Mouse (Mus musculus): ENCODE results near the gene Nepn.
A peak's percentile ranks its signal among the peaks of the same experiment; 100 is the strongest.

The Nepn gene

DNA sequence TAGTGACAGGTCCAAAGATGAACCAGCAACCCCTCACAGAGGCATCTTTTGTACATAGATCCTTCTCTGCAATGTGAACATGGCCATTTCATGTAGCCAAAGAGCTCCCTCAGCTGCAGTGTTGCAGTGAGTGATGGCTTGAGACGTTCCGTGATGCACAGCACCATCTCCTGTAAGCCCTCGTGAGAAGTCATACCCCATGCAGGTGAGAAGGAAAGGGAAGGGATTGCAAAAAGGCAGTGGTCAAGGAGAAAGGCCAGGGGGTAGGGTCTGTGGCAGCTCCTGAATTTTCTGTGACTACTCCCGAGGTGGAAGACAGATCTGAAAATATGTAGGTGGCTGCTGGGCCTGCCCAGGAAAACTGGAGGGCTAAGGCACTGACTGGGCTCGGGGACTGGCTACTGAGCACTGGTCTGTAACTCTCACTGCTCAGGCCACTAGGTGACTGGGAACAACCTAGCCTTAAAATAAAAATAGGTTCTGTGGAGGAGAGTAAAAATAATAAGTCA is at the start of gene Nepn:
Gene Nepn, plus strand, starts transcription at position 51 of the 509 bp plus-strand sequence.
- DNase-seq (ENCODE audit: low read depth, low spot score) = no peak

GRCm38 (mm10) chr10:52343324-52343723 is 45.4 kb upstream of the Nepn start:
- DNase-seq (ENCODE audit: low read depth, low spot score) = peak; percentile 74

GRCm38 (mm10) chr10:52353184-52353583 is 35.6 kb upstream of the Nepn start:
- peak; percentile 78 for DNase-seq (ENCODE audit: low read depth, low spot score)

DNA sequence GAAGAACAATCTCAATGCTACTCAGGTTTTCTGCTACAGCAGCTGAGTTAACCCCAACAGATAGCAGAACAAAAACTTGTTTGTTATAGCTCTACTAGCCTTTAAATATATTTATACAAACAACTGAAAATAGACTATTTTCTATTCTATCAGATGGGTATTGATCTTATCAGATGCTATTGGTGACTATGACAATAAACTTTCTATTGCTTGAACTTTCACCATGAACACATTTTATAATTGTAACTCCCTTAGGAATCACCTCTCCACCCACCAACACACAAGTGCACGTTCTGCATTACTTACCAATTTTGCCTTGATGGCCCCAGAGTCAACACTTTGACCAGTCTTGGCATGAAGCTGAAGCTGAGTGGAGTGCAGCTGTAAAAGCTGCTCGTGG is 30.3 kb upstream of the Nepn start, which contains the start of gene Gm26741:
Gene Gm26741, plus strand, starts transcription at position 301 of the 400 bp plus-strand sequence.
- DNase-seq (ENCODE audit: low read depth, low spot score) = no peak

GRCm38 (mm10) chr10:52360241-52360735 is 28.5 kb upstream of the Nepn start:
- DNase-seq (ENCODE audit: low read depth, low spot score) = no peak

- no peak for DNase-seq (ENCODE audit: low read depth, low spot score)
Observed at GRCm38 (mm10) chr10:52360862-52361609, 27.7 kb upstream of the Nepn start.

GRCm38 (mm10) chr10:52368376-52368775 is 20.4 kb upstream of the Nepn start:
- no peak for DNase-seq (ENCODE audit: low read depth, low spot score)

DNA sequence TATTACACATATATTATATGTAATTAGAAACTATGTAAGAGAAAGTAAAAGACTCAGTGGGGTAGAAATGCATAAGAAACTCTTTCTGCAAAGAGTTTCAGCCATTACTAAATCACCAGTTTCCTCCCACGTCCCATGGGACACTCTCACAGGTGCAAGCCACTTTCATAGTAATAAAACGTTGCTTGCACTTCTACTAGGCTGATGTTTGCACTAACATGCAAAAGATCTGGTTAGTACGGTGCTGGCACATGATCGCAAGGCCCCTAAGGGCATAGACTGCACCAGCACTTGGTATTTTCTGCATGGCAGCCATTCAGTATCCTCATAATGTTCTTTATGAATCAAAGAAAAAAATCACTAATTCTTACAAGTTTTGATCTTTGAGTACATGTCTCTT is 14.9 kb upstream of the Nepn start:
- no peak for DNase-seq (ENCODE audit: low read depth, low spot score)

- DNase-seq (ENCODE audit: low read depth, low spot score) = no peak
Observed at GRCm38 (mm10) chr10:52374651-52375050, 14.1 kb upstream of the Nepn start.

GRCm38 (mm10) chr10:52376422-52376821 is 12.3 kb upstream of the Nepn start:
- no peak for DNase-seq (ENCODE audit: low read depth, low spot score)

GRCm38 (mm10) chr10:52377813-52378212 is 11.0 kb upstream of the Nepn start:
- DNase-seq (ENCODE audit: low read depth, low spot score) = no peak

GRCm38 (mm10) chr10:52381321-52381801 is 7.4 kb upstream of the Nepn start:
- peak; percentile 55 for DNase-seq (ENCODE audit: low read depth, low spot score)

DNA sequence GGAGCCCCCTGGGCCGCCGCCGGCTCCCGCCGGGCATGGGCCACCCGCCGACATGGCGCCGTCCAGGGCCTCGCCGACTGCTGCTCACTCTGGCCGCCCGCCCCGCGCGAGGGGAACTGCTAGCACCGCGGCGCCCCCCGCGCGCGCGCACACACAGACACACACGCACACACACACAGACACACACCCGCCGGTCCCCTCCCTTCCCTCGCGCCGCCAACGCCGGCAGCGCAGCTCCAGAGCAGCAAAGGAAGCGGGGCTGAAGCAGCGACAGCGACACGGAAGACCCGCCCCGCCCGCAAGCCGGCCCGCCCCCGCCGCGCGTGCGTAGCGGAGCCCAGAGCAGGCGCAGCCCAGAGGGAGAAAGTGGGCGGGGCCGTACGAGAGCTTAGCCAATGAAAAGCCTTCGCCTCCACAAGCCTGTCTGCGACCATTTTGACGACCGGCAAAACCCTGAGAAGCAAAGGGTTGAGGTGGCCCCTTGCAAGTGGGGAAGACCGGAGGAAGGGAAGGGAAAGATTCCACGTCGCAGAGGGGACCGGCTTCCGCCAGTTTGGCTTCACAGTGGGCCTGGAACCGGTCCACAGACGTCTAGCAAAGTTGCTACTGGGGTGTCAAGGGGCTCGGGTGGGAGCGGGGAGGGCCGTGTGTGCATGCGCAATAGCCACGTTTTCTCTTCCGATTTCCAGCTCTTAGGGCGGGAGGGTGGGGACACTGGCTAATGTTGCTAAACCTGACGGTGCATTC is 6.8 kb upstream of the Nepn start, which contains the start of gene Gopc:
Gene Gopc, minus strand, starts transcription at position 280 of the 747 bp plus-strand sequence.
- peak; percentile 98 for DNase-seq (ENCODE audit: low read depth, low spot score)

GRCm38 (mm10) chr10:52383022-52383421 is 5.8 kb upstream of the Nepn start:
- DNase-seq (ENCODE audit: low read depth, low spot score) = no peak

GRCm38 (mm10) chr10:52383522-52383921 is 5.2 kb upstream of the Nepn start:
- DNase-seq (ENCODE audit: low read depth, low spot score) = no peak

GRCm38 (mm10) chr10:52384823-52385610 is 3.8 kb upstream of the Nepn start:
- DNase-seq (ENCODE audit: low read depth, low spot score) = peak; percentile 68

DNA sequence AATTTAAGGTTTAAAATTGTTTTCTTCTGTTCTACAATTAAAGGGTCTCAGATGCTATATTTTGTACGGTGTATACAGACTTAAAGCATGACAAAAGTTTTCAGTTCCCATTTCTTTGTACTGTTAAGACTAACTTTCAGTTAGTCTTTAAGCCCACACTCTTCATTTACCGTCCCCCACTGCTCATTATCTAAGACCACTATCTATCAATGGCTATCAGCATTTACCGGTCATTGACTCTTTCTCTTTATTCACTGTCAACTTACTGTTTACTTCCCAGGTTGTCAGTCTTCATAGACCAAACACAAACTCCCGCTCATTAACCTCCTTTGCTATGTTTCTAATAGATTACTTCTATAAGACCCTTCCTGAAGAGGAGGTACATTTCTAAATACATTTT is 1.6 kb upstream of the Nepn start:
- no peak for DNase-seq (ENCODE audit: low read depth, low spot score)

GRCm38 (mm10) chr10:52389438-52389837 is 666 bp downstream of the Nepn start:
- no peak for DNase-seq (ENCODE audit: low read depth, low spot score)

GRCm38 (mm10) chr10:52391208-52391607 is 2.4 kb downstream of the Nepn start:
- DNase-seq (ENCODE audit: low read depth, low spot score) = no peak

DNA sequence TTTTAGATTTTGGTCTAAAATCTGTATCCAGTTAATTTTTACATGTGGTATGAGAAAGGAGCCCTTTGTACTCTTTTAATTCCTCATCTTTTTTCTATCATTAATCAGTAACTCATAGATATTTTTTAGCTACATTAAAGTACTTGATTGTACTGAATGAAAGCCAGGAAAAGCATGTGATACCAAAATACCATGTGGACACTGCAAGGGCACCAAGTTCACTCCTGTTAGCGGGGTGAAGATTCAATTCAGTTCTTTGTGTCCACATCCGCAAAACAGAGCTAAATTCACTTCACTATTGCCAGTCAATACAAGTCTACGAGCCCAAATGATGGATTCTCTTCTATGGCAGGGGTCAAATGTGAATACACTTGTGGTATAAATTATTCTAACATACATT is 7.9 kb downstream of the Nepn start:
- DNase-seq (ENCODE audit: low read depth, low spot score) = no peak

- DNase-seq (ENCODE audit: low read depth, low spot score) = no peak
Observed at GRCm38 (mm10) chr10:52398715-52399114, 9.9 kb downstream of the Nepn start.
